Mouse (Mus musculus) testis, adult 2 months (tissue): Measurements from ENCODE around the gene Epb41l3.

Experiments used
- CTCF ChIP-seq: fragments of 200-500 bp; IDR thresholded peaks from 2 replicates; pipeline ENCODE4 v1.5.1; 2012; ENCODE audit warnings: low read depth, mild to moderate bottlenecking, inconsistent platforms, low read length, moderate library complexity; ENCODE audit not compliant: control insufficient read depth, insufficient read depth, insufficient replicate concordance
- POLR2A ChIP-seq: fragments of 200-500 bp; IDR thresholded peaks from 2 replicates; pipeline ENCODE4 v1.6.1; 2012; ENCODE audit warnings: low read depth, mild to moderate bottlenecking, inconsistent platforms, low read length, moderate library complexity; ENCODE audit not compliant: control insufficient read depth

DNA sequence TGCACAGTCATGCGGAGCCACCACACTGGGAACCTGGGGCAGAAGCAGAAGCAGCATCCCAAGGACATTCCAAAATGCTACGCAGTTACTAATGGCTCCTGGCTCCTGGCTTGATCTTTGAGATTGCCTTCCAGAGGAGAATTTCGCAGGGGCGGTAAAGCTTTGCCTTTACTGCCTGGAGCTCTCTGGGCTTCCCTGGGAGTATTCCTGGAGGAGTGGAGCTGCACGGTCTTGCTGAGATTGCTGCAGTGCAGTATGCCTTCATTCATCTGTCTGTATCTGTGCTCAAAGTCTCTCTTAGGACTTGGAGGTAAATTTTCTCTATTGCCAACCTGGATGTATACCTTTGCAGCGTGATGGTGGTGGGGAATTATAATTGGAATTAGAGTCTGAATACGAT, 52.0 kb downstream of the Epb41l3 start:
- no peak for TF ChIP-seq CTCF
- no peak for TF ChIP-seq POLR2A
